Mouse (Mus musculus): Measurements from ENCODE around the gene Zfyve16.

DNA sequence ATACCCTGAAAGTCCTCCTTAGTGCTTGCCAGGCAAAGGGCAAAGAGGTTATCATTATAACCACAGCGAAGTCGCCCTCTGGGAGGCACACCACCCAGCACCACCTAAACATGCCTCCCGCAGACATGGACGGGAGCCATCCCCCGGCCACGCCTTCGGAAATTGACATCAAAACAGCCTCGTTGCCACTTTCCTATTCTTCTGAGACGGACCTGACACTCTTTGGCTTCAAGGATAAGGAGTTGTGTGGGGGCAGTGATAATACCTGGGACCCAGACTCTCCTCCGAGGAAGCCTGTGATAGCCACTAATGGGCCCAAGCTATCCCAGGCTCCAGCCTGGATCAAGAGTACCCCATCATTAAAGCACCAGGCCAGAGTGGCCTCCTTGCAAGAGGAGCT lies 92.0 kb downstream of the Zfyve16 start:
- TF ChIP-seq CTCF (conservative IDR thresholded peaks at IDR 0.05; ENCODE audit: insufficient read depth, insufficient read length, low read depth, low read length) (no peak), POLR2A (IDR thresholded peaks at IDR 0.05; ENCODE audit: low read depth, low read length) (no peak)

Data from kidney, adult 2 months (tissue).